Mouse (Mus musculus): Measurements from ENCODE around the gene Whamm.

- no peak for TF ChIP-seq ZNF384 (IDR thresholded peaks at IDR 0.05; ENCODE audit: low read depth, low read length)
- TF ChIP-seq CHD2 (IDR thresholded peaks at IDR 0.05; ENCODE audit: low read depth, low read length): peak; percentile 77
Observed at GRCm38 (mm10) chr7:81571108-81571940, at the start of gene Whamm.

Data from ES-E14 (cell line).